Mouse (Mus musculus) thymus, adult 2 months (tissue): Measurements from ENCODE around the gene Wnt7a. TPM values are rescaled to one million over a fixed set of nuclear protein-coding genes. Genes with fewer than 3 reads are reported as not detected.

ENCODE experiments used
- DNase-seq: peaks from one replicate; pipeline ENCODE4 v3.0.0; 2021
- H3K27ac ChIP-seq: fragments of 200-500 bp; 2 replicates; pipeline ENCODE4 v1.5.1; 2012; ENCODE audit warnings: low read length, control low read depth; ENCODE audit not compliant: control insufficient read depth, insufficient read depth
- H3K27me3 ChIP-seq: fragments of 200-500 bp; 2 replicates; pipeline ENCODE4 v1.6.1; 2012; ENCODE audit warnings: mild to moderate bottlenecking, low read length, moderate library complexity, mixed read lengths; ENCODE audit not compliant: control insufficient read depth, insufficient read depth
- H3K36me3 ChIP-seq: fragments of 200-500 bp; 2 replicates; pipeline ENCODE4 v1.6.1; 2012; ENCODE audit warnings: mild to moderate bottlenecking, low read length, moderate library complexity; ENCODE audit not compliant: control insufficient read depth, insufficient read depth
- H3K4me1 ChIP-seq: fragments of 200-500 bp; replicated peaks from 2 replicates; pipeline ENCODE4 v1.6.1; 2012; ENCODE audit warnings: low read length; ENCODE audit not compliant: control insufficient read depth, insufficient read depth
- H3K4me3 ChIP-seq: fragments of 200-500 bp; 2 replicates; pipeline ENCODE4 v1.5.1; 2012; ENCODE audit warnings: mild to moderate bottlenecking, low read length, control low read depth, moderate library complexity; ENCODE audit not compliant: control insufficient read depth, insufficient read depth
- CTCF ChIP-seq: fragments of 200-500 bp; IDR thresholded peaks from 2 replicates; pipeline ENCODE4 v1.5.1; 2012; ENCODE audit warnings: mild to moderate bottlenecking, control low read depth, low read length, moderate library complexity, borderline replicate concordance; ENCODE audit not compliant: control insufficient read depth, poor library complexity, insufficient read depth; ENCODE audit errors: extremely low read depth
- POLR2A ChIP-seq: fragments of 200-500 bp; IDR thresholded peaks from 2 replicates; pipeline ENCODE4 v1.6.1; 2012; ENCODE audit warnings: mild to moderate bottlenecking, low read length, control low read depth, moderate library complexity; ENCODE audit not compliant: control insufficient read depth, poor library complexity, insufficient read depth; ENCODE audit errors: extremely low read depth
- WGBS: fragments of 180-500 bp; shearing (Covaris S2); methylation state at CpG from one replicate; pipeline ENCODE4 v1.1.7; 2018; 5-methylcytosine and 5-hydroxymethylcytosine counted together
- polyA plus RNA-seq: library from polyadenylated mRNA; depleted of rRNA; stranded (reverse); fragments of >200 nt; gene quantifications from 2 replicates; pipeline ENCODE4 v1.2.3, GENCODE M21; 2012

Wnt7a gene
- polyA plus RNA-seq, 1 experiment = 0.04 TPM

DNA sequence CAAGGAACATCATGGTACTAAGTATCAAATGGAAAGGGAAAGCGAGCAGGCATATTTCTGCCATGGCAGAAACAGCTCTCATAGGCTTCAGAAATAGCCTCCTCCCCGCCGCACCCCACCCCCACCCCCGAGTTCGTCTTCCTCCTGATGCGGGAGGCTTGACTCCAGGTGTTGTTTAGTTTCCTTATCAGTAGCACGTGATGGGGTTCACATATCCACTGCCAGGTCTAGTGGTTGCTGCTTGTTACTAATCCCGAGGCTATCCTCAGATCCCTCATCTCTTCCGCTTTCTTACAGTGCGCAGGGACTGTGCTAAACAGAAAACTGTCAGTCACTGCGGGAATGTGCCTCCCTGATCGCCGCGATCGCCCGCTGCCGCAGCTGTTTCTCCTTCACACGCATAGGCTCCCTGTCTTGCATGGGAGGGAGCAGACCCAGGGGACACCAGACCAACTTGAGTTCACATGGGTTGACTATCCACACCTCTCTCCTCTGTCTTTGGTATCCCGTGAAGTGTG is 30.0 kb upstream of the Wnt7a start:
- Histone ChIP-seq H3K27me3 (no peaks in the 10 kb centered on the region), H3K4me3 (peak overlapping the region; percentile 64), H3K27ac (no peak overlapping the region), H3K4me1 (peaks cover 6% of the 10 kb centered on the region), H3K36me3 (no peaks in the 10 kb centered on the region)
- DNase-seq = no peak
- 2% methylated on average over 19 of the region's 19 CpGs for WGBS
- no peak for TF ChIP-seq CTCF
- TF ChIP-seq POLR2A = no peak

DNA sequence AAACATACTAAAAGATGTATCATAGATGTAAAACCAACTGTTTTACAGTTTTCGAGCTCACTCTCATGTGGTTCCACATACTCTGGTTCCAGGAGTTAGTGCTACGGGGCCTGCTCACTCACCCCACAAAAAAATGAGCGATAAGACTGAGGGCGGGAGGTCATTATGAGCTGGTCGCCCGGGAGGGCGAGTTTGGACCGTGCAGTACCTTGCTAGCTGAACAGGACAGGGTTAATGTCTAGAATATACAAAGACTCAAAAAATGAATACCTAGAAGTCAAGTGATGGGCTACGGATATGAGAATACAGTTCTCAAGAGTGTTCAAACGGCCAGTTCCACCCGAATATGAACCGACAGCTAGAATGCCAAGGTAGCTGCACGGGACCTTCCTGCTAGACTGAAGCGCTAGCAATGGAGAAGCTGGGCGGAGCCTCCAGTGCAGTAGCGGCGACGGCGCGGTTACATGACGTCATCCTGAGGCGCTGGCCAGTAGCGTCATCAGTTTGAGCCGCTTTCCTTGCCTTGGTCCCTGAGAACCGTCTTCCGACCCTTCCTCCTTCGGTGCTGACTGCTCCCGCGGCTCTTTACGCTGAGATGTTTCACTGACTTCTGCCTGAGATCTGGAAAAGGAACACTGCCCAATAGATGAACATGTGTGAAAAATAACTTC is 29.4 kb upstream of the Wnt7a start:
- peak; percentile 87 for DNase-seq
- Histone ChIP-seq H3K36me3 (no peaks in the 10 kb centered on the region), H3K27me3 (no peaks in the 10 kb centered on the region), H3K4me3 (peak overlapping the region; percentile 64), H3K27ac (no peak overlapping the region), H3K4me1 (peaks cover 6% of the 10 kb centered on the region)
- TF ChIP-seq CTCF = 0 out of 2 replicates have a peak, but pooled peaks have one; percentile 14
- peak; percentile 45; the same call in 1 of the 2 replicates for TF ChIP-seq POLR2A
- 2% methylated on average over 30 of the region's 30 CpGs for WGBS

DNA sequence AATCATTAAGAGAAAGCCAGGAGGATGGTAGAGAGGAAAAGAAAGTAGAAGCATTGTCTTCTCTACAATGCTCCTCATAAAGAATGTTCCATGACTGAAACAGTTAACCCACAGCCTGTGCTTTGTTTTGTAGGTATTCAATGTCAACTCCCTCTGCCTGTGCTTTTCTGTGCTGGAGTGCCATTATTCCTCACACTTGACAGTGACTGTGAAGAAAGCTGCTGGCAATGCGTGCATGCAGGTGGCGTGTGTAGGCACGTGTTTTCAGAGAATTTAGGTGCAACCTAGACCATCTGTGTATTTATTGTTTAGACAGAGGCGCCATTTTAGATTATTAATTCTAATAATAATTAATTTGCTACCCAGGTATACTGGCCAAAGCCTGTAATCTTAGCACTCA is 13.0 kb upstream of the Wnt7a start:
- no peak for TF ChIP-seq CTCF
- TF ChIP-seq POLR2A = no peak
- WGBS = 76% methylated on average over 4 of the region's 4 CpGs
- no peak for DNase-seq
- H3K4me3 ChIP-seq = no peak overlapping the region
- H3K36me3 ChIP-seq = no peaks in the 10 kb centered on the region
- H3K4me1 ChIP-seq = no peaks in the 10 kb centered on the region
- no peak overlapping the region for H3K27ac ChIP-seq
- H3K27me3 ChIP-seq = no peaks in the 10 kb centered on the region

DNA sequence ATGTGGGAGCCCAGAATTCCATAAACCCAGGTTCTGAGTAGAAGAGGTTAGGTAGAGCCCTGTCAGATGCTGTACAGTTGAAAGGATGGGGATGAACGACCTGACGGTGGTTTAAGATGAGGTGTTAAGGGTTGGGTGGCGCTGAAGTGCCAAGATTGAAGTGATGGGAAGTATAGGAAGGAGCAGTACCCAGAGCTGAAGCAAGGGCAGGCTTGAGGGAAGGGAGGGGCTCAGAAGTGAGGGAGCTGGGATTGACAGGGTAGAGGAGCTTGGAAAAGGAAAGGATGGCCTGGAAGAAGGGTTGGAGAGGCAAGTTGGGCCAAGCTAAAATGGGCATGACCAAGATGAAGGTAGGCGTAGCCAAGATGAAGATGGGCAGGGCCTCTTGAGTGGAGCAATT is 10.5 kb upstream of the Wnt7a start:
- H3K4me1 ChIP-seq = no peaks in the 10 kb centered on the region
- no peak overlapping the region for H3K27ac ChIP-seq
- no peak for DNase-seq
- H3K4me3 ChIP-seq = no peak overlapping the region
- H3K27me3 ChIP-seq = no peaks in the 10 kb centered on the region
- TF ChIP-seq POLR2A (no peak), CTCF (no peak)
- H3K36me3 ChIP-seq = no peaks in the 10 kb centered on the region
- WGBS = 68% methylated on average over 4 of the region's 4 CpGs

DNA sequence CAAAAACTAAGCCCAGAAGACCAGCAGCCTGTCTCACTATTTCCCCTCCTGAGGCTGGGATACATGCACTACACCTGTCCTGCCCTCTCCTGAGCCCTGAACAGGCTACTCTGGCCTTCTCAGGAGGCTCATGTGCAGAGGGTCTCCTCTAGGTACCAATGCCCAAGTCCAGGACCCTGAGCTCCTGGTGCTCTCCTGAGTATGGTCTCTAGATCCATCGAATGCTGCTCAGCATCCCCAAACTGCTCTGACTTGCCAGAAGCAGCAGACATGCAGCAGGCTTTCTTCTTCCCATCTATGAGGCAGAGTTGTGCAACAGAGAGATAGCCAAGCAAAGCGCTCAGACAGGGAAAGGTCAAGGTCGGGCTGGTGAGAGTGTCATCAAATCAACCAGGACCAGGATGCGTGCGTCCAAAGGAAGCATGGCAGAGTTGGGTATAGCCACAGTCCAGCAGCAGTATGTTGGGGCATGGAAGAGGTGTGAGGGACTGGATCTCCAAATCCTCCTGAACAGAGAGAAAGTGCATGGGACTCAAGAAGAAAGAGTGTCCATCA is 6.2 kb upstream of the Wnt7a start:
- WGBS = 85% methylated on average over 5 of the region's 5 CpGs
- Histone ChIP-seq H3K4me1 (no peaks in the 10 kb centered on the region), H3K36me3 (no peaks in the 10 kb centered on the region), H3K27me3 (no peaks in the 10 kb centered on the region), H3K4me3 (no peak overlapping the region), H3K27ac (no peak overlapping the region)
- no peak for DNase-seq
- TF ChIP-seq POLR2A (no peak), CTCF (no peak)

DNA sequence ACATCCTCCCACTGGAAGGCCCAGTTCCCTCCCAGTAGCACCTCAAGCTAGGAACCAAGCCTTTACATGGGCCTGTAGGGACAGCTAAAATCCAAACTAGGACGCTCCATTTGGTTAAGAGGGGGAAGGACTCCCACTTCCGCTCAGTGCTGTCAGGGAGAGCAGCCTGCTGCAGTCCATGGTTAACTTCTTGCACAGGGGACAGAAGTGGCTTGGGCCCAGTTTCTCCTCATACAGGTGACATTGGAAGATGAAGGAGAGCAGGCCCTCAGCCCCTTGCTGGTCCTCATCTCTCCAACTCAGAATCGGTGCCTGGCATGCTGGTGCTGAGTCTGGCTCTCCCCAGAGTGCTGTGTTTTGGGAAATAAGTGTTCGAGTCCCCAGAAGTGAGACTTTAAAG is 5.0 kb upstream of the Wnt7a start:
- Histone ChIP-seq H3K4me1 (no peaks in the 10 kb centered on the region), H3K4me3 (no peak overlapping the region), H3K27me3 (no peaks in the 10 kb centered on the region; the same call in none of the 2 replicates), H3K27ac (no peak overlapping the region), H3K36me3 (no peaks in the 10 kb centered on the region)
- WGBS = 88% methylated on average over 4 of the region's 4 CpGs
- DNase-seq = no peak
- TF ChIP-seq POLR2A (no peak), CTCF (no peak)
